Mouse (Mus musculus): ENCODE results near the gene Slc6a1. TPM values are rescaled to one million over a fixed set of nuclear protein-coding genes. Genes with fewer than 3 reads are reported as not detected.

Slc6a1 gene
- total RNA-seq (2021), result 100 to 1,000 TPM; 292 to 295 TPM

DNA sequence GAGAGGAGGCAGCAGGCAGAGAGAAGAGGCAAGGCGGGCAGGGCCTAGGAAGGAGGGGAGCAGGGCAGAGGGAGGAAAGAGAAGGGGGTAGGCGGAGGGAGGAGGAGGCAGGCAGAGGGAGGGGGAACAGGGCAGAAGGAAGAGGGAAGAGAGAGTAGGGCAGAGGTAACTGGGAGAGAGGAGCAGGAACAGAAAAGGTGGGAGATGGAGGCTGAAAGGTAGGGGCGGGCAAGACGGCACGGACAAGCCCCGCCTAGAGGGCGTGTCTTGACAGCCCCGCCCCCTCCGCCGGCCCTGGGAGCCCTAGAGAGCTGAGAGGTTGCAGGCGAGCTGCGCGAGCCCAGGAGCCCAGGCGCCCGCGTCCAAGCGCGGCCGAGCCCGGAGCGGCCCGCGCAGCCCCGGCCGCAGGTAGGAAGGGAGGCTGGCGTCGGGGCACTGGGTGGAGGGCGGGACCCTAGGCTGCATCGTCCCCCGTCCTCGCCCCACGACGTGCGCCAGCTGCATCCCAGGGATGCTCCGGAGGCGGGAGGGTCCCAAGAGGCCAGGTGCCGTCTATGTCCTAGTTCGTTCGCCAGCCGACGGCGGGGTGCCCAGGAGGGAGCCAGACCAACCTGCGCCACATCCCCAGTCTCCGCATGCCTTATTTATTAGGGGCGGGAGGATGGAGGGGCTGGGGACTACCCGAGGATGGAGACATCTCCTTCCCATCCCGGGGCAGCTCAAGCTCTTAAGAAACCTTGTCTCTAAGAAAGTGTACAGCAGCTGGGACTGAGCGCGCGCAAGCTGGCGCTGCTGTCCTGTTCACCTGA, at the start of gene Slc6a1:
Gene Slc6a1 (plus strand): TSS at position 167 of the 809 bp plus-strand sequence.
- DNase-seq (ENCODE audit: extremely low spot score in 1 of 2, low spot score in 1 of 2), result peak; percentile 51 to 66

DNA sequence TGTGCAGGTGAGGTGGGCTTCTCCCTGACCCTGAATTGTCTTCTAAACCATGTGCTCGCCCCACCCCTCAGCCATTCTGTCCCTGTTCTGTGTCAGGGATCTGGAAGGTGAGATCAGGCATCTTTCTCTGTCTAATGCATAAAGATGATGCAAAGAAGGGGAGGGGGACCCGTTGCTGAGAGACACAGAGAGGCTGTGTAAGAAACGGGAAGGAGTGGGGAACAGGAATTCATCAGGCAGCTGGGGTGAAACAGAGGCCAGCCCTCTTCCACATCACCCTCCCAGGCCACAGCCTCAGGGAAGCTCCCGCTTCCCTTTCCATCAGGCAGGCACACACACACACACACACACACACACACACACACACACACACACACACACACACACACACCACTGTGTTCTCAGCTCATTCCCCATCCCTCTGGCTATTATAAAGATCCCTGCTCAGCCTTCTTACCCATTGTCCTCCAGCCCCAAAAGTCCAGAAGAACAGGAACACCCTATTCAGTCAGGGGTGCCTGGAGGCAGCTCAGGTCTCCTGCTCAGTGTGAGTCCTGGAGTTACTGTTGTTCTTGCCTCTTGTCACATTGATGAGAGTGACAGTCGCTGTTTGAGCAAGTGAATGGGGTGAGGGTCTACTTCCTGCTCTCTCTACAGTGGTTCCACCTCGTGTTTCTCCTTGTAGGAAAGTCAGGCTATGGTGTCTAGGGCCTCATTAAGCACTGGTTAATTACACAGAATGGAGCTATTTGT, 43.4 kb upstream of the Slc6a1 start:
- DNase-seq (ENCODE audit: extremely low spot score in 1 of 2, low spot score in 1 of 2), result no peak

DNA sequence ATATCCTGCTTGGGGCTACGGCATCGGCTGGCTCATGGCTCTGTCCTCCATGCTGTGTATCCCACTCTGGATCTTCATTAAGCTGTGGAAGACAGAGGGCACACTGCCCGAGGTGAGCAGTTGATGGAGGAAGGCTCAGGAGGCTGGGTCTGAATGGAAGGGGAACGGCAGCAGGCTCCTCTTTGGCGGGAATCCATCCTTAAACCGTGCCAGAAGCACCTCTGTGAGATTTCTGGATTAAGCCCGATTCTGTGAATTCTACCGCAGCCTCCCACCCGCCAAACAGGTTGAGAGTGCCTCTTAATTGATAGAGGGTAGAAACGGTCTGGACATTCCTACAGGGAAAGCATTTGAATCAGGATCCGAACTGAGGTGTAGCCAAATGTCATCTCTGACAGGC, 36.8 kb upstream of the Slc6a1 start:
- no peak for DNase-seq (ENCODE audit: extremely low spot score in 1 of 2, low spot score in 1 of 2)

DNA sequence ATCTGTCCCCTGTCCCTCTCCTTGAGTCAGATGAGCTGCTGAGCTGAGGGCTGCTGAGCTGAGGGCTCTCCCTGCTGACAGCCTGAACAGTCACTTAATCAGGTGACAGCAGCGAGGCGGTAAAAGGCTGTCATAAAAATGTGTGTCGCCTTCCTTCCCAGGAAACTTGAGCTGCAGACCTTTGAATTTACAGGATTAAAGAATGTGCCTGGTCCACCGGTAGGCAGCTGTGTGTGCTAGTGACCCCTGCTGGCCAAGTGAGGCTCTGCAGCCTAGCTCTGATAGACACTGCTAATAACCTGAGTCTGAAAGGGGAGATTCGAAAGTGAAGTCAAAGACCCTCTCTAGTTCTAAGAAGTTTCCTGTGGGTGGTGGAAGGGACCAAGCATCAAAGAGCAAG, 32.1 kb upstream of the Slc6a1 start:
- DNase-seq (ENCODE audit: extremely low spot score in 1 of 2, low spot score in 1 of 2), result peak; percentile 78 to 92

DNA sequence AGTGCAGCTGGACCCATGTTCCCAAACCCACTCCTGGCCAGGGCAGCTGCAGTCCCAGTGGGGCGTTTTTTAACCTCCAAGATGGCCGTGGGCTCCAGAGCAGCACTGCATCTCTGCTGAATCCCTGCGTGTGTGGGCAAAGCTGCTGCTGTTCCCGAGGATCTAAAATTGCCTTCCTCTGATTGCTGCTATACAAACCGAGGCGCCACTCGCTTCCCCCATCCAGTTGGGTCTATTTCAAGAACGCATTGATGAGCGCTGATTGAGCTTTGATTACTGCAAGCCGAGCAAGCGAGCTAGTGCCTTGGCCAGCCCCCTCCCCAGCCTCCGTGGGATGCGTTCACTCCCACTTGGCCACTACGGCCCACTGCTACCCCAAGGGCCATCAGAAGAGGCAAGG, 27.5 kb upstream of the Slc6a1 start:
- DNase-seq (ENCODE audit: extremely low spot score in 1 of 2, low spot score in 1 of 2), result peak; percentile 20 to 26

DNA sequence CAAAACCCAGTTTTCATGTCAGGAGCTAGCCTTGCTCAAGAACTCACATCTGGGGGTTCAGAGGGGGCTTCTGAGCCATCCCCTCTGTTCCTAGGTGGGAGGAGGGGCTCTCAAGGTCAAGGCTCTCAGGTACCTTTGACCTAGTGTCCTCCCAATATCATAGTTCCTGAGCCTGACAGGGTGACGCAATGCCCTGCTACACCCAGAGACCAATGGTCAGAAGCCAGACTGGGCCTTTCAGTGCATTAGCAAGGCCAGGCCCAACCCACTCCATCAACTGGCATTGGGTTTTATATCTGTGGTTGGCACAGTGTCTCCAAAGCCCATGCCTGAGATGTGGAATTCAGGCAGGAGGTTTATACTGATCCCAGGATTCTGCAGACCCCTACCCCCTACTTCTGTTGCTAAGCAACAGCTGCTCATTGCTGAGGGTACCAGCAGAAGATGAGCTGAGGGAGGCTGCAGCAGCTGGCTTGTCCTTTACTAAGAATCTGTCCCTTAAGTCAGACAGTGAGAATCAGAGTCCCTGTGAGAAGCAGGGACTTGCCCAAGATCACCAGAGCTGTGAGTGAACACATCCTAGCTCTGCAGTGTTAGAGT, 24.6 kb upstream of the Slc6a1 start:
- no peak for DNase-seq (ENCODE audit: extremely low spot score in 1 of 2, low spot score in 1 of 2)

DNA sequence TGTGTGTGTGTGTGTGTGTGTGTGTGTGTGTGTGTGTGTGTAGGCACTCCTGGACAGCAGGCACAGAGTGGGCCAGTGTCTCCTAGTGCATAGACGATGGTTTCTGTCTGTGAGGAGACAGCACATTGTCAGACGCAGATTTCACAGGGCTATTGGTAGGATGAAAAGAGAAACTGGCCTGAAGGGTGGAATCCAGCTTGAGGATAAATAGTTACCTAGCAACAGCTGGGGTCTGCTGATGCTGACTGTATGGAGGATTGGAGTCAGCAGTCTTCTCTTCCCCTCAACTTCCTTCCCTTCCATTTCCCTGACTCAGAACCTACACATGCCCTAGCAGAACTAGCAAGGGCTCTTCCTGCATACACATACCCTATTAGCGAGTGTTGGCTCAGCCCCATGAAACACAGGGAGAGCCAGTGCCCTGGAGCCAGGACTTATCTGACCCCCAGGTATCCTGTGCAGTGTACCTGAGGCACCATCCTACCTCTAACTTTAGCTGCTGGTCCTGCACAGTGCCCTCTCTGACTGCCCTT, 23.7 kb upstream of the Slc6a1 start:
- no peak for DNase-seq (ENCODE audit: extremely low spot score in 1 of 2, low spot score in 1 of 2)

DNA sequence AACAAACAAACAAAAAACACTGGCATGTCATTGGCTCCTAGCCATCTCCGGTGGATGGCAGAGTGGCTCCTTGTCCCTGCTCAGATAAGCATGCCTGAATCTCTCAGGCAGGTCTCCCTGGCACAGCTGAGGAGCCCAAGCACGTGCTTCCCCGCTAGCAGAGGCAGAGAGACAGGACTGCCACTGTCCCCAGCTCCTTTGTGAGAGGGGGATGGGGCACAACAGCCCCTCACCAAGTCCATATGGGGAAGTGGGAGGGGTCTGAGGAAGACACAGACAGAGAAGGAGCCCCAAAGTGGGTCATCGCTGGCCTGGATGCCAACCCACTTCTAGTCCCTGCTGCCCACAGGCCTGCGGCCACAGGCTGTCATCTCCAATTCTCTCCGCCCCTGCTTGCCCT, 20.8 kb upstream of the Slc6a1 start:
- DNase-seq (ENCODE audit: extremely low spot score in 1 of 2, low spot score in 1 of 2), result no peak

DNA sequence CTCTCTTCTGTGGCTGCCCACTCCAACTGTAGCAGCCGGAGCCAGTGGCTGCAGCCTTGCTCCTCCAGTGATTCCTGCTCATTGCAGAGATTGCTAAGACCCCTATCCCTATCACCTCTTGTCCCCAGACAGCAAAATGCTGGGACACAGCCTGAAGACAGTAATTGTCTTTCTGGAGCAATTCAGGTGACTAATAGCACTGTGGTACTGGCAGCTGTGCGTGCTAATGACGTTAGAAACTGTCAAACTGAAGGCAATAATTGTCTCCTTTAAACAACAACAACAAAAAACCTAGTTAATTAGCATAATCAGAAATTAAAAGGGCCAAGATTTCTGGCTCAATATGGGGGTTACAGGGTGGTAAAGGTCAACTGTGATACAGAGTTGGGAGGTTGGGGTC, 18.4 kb upstream of the Slc6a1 start:
- DNase-seq (ENCODE audit: extremely low spot score in 1 of 2, low spot score in 1 of 2), result no peak

DNA sequence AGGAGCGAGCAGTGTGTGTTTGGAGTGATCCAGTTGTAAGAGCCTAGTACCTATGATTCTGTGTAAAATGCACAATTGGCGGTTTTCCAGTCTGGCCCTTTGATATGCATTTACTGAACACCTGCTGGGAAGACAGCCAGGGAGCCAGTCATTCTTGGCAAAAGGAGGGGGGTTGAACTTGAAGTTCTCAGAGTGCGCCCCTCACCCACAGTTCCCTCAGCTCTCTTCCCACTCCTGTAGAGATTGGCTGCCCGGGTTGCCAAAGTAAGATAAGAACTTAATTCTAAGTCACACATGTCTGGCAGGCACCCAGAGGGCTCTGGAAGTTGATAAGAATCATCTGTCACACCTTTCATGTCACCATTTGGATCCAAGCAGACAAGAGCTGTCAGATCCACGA, 18.0 kb upstream of the Slc6a1 start:
- DNase-seq (ENCODE audit: extremely low spot score in 1 of 2, low spot score in 1 of 2), result no peak

DNA sequence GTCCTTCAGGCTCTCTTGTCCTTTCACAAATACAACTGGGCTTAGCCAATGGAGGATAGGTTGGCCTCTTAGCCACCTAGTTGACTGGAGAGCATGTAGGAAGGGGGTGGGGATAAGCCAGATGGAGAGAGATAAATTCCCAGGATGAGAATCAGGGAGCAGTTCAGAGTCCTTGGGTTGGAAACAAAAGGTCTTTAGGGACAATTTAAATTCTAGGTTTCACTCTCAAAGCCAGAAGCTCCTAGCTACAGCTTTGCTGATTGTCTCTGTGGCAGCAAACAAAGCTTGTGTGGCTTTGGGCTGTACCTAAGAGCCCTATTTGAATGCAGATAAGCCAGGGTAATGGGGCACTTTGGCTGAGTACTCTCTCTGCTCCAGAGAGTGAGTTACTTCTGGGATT, 16.2 kb upstream of the Slc6a1 start:
- no peak for DNase-seq (ENCODE audit: extremely low spot score in 1 of 2, low spot score in 1 of 2)

DNA sequence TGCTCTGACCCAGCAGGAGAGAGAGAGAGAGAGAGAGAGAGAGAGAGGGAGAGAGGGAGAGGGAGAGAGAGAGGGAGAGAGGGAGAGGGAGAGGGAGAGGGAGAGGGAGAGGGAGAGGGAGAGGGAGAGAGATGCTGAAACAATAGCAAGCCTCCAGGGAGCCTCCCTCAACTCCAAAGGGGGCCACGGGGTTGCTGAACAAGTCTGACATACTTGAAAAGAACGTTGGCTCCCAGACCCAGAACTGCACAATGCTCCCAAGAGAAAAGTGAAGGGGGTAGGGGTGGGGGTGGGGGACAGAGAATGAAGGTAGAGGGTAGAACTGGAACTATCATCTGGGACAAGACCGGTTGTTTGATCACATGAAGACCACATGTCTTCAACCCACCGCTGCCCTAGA, 14.5 kb upstream of the Slc6a1 start:
- no peak for DNase-seq (ENCODE audit: extremely low spot score in 1 of 2, low spot score in 1 of 2)

DNA sequence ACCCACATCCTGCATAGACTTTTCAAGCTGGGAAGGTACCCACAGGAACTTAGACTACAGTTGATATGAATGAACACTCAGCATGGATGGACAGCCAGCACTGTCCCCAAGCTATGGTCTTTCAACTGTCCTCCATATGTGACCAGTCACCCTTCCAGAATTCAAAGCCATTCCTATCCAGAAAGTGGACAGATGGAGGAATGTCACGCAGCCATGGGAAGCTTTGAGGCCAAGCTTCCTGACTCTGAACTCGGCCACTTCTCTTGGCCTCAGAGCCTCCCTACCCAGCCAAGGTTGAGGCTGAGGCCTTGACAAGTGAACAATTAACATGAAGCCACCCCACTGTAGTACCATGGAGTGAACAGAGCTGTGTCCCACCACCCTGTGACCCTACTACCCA, 12.8 kb upstream of the Slc6a1 start:
- DNase-seq (ENCODE audit: extremely low spot score in 1 of 2, low spot score in 1 of 2), result no peak

DNA sequence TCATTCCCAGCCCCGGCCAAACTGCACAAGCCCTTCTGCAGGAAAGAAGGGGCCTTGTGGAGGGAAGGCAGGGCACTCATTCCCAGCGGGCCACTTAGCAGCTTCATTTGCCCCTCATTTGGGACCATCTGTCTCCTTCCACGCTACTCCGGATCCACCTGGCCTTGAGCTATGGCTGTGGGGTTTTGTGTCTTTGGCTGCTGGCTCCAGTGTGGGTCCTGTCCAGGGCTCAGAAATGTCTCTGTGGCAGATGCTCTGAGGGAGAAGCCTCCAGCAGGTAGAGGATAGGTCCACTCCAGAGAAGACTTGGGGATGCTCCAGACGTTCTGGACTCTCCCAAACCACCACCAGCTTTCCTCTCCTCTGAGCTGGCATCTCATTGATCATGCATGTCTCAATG, 11.6 kb upstream of the Slc6a1 start:
- no peak for DNase-seq (ENCODE audit: extremely low spot score in 1 of 2, low spot score in 1 of 2)

DNA sequence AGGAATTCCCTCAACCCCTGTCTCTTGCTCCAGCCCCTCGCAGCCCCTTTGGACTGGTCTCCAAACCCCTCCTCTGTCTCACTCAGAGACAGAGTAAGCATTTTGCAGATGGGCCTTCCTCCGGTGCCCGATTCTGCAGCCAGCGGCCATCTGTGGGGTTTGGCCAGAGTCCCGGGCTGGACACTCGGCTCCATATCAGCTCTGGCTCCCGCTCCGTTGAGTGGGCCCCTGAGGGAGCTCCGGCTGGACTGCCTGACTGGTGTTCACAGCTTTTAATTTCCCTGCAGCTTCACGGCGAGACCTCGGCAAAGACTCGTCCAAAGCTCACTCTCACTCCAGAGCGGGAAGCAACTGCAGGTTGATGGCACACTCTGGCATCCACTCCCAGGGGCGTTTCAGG, 10.2 kb upstream of the Slc6a1 start:
- no peak for DNase-seq (ENCODE audit: extremely low spot score in 1 of 2, low spot score in 1 of 2)

DNA sequence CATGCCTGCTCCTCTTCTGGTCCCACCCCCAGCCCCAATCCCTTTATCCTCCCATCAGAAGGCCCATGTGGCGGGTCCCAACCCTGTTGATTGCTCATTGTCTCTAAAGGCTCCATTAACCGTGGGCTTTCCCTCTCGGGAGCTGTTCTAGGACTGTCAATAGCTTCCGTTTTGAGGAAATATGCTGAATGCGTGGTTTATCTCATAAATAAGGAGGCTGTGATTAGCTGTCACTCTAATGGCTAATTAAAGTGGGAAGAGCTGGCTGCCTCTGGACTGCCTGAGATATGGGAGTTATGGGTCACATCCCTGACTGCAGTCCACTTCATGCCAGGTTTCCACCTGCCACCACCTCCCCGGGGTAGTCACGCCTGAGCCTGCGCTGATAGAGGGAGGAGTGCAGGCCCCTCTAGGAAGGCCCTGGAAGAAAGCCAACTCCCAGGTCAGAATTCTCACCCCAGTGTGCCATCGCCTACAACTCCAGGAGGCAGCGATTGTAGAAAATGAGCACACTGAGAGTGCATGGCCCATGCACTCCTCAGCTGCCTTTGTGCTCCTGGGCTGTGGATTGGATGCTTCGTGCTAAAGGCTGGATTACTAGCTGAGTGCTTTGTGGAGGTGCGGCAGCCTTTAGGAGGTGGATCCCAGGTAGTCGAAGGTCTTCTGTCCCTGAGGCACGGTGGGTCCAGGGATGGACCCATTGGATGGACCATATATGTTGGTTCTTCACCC, 8.3 kb upstream of the Slc6a1 start:
- no peak for DNase-seq (ENCODE audit: extremely low spot score in 1 of 2, low spot score in 1 of 2)

DNA sequence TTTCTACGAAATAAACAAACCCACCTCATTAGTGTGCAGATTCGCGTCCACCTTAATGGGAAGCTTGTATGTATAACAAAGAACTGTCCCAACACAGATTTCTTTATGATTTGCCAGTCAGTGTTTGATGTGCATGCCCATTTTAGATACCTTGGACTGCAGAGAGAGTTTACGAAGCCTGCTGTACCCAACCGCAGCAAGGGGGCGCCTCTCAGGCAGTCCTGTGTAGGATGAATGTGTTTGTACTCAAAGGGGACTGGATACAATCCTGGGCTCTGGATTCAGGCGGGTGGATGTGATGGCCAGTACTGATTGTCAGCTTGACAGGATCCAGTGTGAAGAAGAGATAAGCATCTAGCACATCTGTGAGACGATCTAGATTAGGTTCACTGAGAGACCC, 6.6 kb upstream of the Slc6a1 start:
- no peak for DNase-seq (ENCODE audit: extremely low spot score in 1 of 2, low spot score in 1 of 2)

DNA sequence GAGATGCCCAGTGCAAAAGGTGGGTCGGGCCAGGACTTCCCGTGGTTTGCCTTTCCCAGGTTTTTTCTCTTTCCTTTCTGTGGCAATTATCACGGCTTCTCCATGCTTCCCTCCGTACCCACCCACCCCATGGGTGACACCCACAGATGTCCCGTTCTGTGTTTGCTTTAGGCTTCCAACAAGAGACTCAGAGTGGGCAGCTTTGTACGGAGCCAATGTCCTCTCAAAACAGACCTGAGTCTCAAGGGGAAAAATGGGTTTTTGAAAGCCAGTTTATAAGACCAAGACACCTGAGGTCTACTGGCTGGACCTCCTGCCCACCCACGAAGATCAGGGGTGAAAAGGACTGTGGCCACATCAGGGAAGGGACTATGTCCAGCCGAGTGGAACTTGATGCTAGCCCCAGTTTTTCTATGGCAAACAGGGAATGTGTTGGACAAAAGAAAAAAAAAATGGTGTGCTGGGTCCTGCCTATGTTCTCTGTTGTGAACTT, 889 bp downstream of the Slc6a1 start:
- DNase-seq (ENCODE audit: extremely low spot score in 1 of 2, low spot score in 1 of 2), result no peak

DNA sequence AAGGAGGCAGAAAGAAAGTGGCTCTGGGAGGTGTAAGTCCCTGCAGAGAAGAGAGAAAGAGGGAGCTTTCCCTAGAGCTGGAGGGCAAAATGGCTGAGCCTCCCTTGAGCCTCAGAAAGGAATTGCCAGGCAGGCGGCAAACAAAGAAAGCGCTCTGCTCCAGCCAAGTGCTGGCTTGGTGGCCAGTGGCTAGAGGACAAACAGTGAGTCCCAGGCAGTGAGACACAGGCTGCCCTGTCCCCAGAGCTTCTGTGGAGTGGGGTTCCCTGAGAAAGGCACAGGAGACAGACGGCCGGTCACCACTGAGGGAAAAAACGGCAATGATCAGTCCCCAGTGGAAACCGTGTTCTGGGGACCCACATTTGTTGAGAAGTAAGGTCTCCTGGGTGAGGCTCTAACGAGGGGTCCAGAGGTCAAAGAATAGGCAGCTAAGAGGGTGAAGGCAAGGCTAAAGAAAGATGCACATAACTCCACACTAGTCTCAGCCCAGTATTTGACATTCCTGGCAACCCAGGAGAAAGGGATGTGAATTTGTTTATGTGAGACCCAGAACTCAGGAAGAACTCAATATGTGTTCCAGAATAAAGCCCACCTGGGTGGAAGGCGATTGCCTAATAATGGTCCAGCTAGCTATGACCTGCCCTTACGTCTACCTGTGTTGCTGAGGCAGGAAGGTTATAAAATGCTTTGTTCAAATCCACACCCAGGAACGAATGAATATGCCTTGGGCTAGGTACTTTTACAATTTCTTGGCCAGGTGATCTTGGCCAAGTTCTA, 1.7 kb downstream of the Slc6a1 start:
- no peak for DNase-seq (ENCODE audit: extremely low spot score in 1 of 2, low spot score in 1 of 2)

DNA sequence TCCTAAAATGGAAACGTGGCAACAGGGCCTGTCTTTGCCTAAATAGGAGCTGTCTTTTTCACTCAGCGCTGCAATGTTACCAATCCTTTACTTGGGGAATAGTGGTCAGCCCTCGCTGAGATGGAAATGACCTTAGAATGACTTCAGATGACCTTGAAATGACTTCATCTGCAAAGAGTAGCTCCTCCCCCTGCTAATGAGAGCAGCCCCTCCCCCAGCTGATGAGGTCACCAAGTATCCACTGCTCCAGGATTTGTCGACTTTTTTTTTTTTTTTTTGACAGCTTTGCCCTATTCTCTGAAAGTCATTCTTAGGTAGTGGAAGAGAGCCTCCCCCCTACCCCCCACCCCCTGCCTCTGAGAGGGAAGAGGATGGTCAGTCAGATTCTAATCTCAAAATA, 3.0 kb downstream of the Slc6a1 start:
- no peak for DNase-seq (ENCODE audit: extremely low spot score in 1 of 2, low spot score in 1 of 2)
